Mouse (Mus musculus): Measurements from ENCODE around the gene Luzp1.

The Luzp1 gene

DNA sequence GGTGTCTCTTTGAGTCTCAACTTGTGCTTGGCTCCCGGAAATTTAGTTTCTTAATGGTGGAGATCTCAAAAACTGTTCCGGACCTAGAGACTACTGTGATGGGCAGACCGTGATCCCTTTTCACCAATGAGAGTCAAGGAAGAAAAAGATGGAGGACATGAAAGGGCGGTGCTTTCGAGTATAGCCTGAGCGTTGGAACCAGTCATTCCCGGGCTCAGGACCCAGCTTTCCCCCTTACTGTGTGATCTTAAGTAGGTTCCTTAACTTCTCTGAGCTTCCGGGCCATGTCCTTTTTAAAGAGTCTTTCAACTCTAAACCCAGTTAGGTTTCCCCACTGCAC lies 6.8 kb upstream of the Luzp1 start:
- no peak for DNase-seq

DNA sequence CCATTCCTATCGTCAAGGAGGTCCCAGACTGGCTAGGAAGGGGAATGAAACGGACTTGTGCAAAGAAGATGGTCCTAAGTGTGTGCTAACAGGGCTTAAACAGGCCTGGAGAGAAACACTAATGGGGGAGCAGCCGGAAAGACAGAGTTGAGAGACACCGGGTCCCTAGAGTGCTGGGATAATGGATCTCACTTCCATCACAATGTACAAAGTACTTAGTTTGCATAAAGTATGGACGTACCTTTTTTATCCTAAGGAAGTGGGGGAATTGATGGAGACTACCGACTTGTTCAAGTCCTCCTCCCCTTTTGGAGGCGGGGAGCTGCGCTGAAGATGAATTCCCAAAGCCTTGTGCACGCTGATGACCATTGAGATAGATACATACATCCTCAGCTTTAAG lies 6.1 kb upstream of the Luzp1 start:
- DNase-seq, result no peak

DNA sequence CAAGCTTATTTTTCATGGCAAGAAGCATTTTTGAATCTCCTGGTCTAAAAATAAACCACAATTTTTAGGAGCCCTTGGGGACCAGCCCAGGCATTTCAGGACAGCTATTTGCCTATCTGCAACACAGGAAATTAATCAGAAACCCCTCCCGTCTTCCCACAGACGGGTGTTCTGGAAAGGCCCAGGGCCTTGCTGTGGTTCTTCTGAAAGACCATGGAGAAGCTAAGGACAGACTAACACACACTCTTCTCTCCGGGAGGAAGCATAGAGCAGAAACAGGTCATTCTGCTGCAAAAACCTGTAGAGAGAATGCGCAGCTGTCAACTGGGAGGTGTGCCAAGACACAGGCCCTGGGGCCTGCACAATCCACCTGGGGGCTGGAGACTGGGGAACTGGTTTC lies 3.3 kb upstream of the Luzp1 start:
- DNase-seq, result no peak

GRCm38 (mm10) chr4:136468553-136469327 lies 821 bp upstream of the Luzp1 start:
- no peak for DNase-seq

DNA sequence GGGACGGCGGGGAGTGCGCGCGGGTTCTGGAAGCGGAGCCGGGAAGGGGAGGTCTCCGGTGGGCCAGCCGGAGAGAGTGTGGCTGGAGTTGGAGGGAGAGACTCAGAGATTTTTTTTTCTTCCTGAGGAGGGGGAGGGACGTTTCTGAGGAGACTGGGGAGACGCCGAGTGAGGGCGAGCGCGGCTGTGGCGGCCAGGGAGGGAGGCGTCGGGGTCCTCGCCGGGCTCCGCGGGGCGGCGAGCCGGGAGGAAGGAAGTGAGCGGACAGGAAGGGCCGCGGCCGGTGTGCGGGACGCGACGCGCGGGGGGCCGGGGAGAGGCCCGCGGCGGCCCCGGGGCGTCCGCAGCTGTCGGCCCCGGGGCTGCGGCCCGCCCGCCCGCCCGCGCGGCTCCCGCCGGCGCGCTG lies 383 bp downstream of the Luzp1 start:
- no peak for DNase-seq

- DNase-seq, result no peak
Observed at GRCm38 (mm10) chr4:136470347-136471071, 948 bp downstream of the Luzp1 start.

DNA sequence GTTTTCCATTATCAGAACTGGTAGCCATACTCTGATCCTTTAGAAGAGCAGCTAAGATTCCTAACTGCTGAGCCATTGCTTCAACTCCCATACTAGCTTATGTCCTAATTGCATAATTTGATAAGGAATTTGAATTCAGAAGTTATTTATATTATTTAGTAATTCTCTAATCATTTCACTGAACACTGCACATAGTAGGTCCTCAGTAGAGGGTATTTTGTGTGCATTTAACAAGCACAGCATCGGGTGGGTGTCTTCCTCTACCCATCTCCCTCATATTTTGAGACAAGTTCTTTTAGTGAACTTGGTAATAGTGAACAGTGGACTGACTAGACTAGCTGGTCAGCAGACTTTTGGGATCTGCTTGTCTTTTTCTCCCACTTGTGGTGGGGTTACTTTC lies 7.1 kb downstream of the Luzp1 start:
- no peak for DNase-seq

DNA sequence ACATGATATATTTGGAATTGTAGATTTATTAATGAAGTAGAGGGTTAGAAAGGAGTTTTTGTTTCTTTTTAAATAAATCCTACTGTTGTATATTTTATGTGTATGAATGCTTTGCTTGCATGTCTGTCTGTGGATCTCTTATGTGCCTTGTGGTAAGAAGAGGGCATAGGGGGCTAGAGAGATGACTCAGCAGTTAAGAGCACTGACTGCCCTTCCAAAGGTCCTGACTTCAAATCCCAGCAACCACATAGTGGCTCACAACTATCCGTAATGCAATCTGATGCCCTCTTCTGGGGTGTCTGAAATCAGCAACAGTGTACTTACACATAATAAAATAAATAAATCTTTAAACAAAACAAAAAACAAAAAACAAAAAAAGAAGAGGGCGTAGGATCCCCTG lies 17.0 kb downstream of the Luzp1 start:
- no peak for DNase-seq

GRCm38 (mm10) chr4:136495993-136496392 lies 26.4 kb downstream of the Luzp1 start:
- DNase-seq, result no peak

DNA sequence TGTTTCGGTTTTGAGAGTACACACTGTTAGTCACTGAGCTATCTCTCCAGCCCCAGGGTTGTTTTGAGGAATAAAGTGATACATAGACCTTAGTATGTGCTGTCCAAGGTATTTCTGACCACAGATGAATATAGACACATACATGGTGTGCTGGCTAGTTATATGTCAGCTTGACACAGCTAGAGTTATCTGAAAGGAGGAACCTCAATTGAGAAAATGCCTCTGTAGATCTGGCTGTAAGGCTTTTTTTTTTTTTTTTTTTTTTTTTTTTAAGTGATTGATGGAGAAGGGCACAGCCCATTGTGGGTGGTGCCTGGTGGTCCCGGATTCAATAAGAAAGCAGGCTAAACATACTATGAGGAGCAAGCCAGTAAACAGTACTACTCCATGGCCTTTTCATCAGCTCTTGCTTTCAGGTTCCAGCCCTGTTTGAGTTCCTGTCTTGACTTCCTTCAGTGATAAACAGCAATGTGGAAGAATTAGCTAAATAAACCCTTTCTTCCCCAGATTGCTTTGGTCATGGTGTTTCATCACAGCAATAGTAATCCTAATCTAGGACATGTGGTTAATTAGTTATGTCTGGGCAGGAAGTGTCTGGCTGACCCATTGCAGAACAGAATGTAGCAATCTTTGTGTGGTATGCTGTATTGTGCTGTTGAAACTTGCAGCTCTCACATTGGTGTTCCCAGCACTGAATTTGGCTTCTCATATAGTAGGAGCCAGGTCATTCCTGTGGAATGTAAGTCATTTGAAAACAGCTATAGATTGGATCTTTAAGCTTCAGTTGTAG lies 36.1 kb downstream of the Luzp1 start:
- no peak for DNase-seq

DNA sequence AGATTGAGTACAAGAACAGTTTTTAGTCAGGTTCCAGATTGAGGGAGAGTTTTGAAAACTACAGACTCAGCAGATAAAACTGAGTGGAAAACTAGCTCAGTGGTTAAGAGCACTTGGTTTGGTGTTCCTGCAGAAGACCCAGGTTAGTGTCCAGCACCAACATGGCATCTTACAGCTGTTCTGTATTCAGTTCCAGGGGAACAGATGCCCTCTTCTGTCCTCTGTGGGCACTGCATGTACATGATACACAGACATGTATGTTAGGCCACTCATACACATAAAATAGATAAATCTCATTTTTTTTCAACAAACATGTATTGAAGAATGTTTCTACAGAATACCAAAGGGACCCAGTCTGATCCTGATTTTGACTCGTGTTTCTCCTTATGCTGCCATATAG lies 40.3 kb downstream of the Luzp1 start:
- DNase-seq, result peak in 1 of 2 experiments; percentile 5

DNA sequence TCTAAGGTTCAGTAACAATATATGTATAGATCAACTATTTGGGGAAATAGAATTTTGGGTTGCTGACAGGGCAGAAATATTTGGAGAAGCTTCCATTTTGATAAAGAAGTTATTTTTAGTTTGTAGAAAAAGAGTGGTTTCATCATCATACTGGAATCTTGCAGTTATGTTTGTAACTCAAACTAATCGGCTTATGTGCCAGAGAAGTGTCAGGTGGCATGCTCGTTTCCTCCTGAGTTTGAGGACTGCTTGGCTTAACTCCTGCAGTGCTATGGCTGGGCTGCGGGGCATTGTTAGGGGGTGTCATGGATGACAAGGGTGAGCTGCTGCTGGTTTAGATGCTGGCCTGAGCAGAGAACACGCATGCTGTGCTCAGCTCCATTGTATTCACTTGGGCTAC lies 42.1 kb downstream of the Luzp1 start:
- no peak for DNase-seq

DNA sequence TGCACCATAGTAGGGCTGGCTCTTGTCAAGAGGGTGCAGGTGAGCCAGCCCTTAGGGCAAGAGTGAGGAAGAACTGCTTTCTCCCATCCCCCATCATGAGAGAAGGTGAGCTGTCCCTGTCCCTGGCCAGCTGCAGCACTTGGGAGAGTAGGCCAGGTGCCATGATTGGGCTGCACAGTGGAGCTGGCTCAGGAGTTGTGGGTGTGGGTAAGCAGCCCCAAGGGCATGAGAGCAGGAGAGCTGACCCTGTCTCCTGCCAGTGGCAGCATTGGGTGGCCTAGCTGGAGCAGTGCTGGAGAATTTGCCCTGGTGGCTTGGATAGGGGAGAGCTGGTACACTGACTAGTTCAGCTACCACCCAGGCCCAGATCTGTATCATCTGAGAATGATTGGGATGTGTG lies 43.3 kb downstream of the Luzp1 start:
- no peak for DNase-seq

- DNase-seq, result no peak
Observed at GRCm38 (mm10) chr4:136518141-136518540, 48.6 kb downstream of the Luzp1 start.

GRCm38 (mm10) chr4:136518576-136518975 lies 49.0 kb downstream of the Luzp1 start:
- no peak for DNase-seq

GRCm38 (mm10) chr4:136519866-136520265 lies 50.3 kb downstream of the Luzp1 start:
- DNase-seq, result no peak

DNA sequence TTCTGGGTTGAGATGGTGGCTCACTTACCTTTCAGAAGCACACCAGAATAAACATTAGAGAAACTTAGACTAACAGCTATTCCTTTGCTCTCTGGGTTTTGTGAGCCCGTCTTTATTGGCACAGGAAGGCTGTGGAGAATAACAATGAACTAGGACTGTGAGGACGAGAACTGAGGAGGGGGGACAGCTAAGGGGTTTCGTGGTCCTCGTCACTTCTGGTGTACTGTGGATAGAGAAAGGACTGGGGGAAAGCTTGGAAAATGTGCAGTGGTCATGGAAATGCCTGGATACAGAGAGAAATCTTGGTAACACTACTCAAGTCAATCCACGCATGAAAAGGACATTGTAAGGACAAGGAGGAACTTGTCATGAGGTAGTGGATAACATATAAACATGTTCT lies 52.3 kb downstream of the Luzp1 start:
- no peak for DNase-seq

GRCm38 (mm10) chr4:136524309-136524708 lies 54.7 kb downstream of the Luzp1 start:
- no peak for DNase-seq

GRCm38 (mm10) chr4:136526412-136526811 lies 56.9 kb downstream of the Luzp1 start:
- DNase-seq, result no peak

- DNase-seq, result no peak
Observed at GRCm38 (mm10) chr4:136545151-136545550, 75.6 kb downstream of the Luzp1 start.

DNA sequence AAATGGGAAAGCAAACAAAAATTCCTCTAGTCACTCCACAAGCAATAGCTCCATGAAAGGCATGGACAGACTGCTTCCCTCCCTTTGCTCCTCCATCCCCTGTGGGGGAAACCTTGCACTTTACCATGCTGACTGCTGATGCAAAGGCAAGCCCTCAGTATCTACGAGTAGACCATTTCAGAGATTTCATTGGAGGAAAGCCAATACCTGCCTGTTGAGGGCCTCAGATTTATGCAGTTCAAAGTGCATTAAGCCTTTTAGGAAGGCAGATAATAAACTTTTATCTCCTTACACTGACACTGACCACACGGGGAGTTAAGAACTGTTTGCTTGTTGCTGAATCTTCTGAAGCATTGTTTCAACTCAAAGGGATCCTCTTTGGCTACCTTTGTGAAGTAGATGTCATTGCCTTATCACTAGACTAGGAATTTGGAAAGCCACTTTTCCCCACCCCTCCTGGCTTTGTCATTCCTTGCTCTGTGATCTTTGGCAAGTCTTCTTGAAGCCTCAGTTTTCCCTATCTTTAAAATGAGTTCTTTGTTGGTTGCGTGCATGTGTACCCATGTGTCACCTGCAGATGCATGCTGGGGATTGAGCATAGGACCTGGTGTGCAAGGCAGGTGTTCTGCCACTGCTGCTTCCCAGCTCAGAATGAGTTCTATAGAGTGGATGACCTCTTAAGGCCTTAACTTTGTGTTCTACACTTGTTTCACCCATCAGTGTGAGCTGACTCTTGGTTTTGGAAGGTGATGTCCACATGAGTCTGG lies 76.9 kb downstream of the Luzp1 start:
- DNase-seq, result no peak

DNA sequence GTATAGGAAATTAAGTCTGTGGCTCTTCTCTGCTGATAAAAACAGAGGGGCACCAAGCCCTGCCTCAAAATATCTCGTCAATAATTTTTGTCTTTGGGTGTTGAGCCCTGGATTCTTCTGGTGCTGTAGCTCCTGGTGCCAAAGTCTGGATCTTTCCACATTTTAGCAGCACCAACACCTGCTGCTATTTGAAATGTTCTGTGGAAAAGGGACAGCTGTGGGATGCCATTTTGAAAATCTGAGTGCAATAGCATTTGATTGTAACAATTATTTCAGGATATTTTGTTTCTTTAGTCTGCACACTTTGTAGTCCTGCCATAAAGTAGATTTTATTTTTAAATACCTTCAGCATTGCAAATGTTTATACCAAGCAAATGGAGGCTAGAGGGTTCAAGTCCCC lies 78.2 kb downstream of the Luzp1 start:
- DNase-seq, result no peak

GRCm38 (mm10) chr4:136548381-136548801 lies 78.8 kb downstream of the Luzp1 start:
- DNase-seq, result no peak

Data from thymus, adult 18-20 months (tissue).